Mouse (Mus musculus) brain, embryonic 14.5 days (tissue): ENCODE measurements at regions not wholly inside any gene's neighbourhood (a gene's known extent, or its start where the extent isn't known, plus 50 kb on each side); places are given as distances from the start of the nearest gene placed in this dataset.

Source experiments
- DNase-seq: peaks from one replicate; pipeline ENCODE4 v3.0.0-alpha.2; 2011; ENCODE audit warnings: low read depth
- CTCF ChIP-seq: fragments of 200-500 bp; IDR thresholded peaks from 2 replicates; pipeline ENCODE4 v1.5.1; 2012; ENCODE audit warnings: inconsistent platforms, mild to moderate bottlenecking, moderate library complexity, borderline replicate concordance; ENCODE audit not compliant: insufficient read depth, insufficient read length; ENCODE audit errors: extremely low read depth
- POLR2A ChIP-seq: fragments of 200-500 bp; IDR thresholded peaks from 2 replicates; pipeline ENCODE4 v1.6.1; 2012; ENCODE audit warnings: mild to moderate bottlenecking, inconsistent platforms, borderline replicate concordance; ENCODE audit not compliant: poor library complexity, insufficient read depth, insufficient read length, severe bottlenecking; ENCODE audit errors: extremely low read depth

GRCm38 (mm10) chr12:107539683-107540082, 51.3 kb downstream of the 3110018I06Rik start:
- DNase-seq = no peak
- TF ChIP-seq POLR2A (no peak), CTCF (no peak)

- no peak for DNase-seq
- TF ChIP-seq POLR2A (no peak), CTCF (no peak)
Observed at GRCm38 (mm10) chr12:107541196-107541595, 52.8 kb downstream of the 3110018I06Rik start.

DNA sequence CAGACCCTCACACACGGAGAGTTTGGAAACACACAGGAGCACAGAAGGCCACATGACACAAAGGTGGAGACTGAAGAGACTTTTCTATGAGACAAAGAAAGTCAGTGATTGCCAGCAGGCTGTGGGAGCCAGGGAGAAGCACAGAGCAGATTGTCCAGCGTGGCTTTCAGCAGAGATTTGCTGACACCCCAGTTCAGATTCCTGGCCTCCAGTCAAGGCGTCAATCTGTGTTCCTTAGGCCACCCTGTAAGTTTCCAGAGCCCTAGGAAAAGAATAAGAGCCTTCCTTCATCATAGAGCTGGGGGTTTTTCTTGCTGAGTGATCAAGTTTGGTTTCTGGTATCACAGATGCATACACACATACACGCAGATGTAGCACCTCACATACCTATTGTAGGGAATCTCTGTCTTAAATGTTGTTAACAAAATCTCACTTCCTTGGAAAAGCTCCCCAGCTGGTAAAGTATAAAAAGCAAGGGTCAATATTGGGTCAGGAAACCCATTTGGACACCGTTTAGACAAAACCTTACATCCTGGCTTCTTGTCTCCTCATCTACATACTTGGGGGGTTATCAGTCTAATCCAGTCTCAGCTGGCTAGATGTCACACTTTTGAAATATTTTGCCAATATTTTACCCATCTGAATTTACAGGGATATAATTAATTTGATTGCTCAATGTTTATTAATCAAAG, 58.9 kb downstream of the 3110018I06Rik start:
- peak; percentile 58 for DNase-seq
- TF ChIP-seq POLR2A = no peak
- TF ChIP-seq CTCF = no peak

GRCm38 (mm10) chr12:107547886-107548448, 59.5 kb downstream of the 3110018I06Rik start:
- no peak for TF ChIP-seq POLR2A
- TF ChIP-seq CTCF = no peak
- peak; percentile 77 for DNase-seq

DNA sequence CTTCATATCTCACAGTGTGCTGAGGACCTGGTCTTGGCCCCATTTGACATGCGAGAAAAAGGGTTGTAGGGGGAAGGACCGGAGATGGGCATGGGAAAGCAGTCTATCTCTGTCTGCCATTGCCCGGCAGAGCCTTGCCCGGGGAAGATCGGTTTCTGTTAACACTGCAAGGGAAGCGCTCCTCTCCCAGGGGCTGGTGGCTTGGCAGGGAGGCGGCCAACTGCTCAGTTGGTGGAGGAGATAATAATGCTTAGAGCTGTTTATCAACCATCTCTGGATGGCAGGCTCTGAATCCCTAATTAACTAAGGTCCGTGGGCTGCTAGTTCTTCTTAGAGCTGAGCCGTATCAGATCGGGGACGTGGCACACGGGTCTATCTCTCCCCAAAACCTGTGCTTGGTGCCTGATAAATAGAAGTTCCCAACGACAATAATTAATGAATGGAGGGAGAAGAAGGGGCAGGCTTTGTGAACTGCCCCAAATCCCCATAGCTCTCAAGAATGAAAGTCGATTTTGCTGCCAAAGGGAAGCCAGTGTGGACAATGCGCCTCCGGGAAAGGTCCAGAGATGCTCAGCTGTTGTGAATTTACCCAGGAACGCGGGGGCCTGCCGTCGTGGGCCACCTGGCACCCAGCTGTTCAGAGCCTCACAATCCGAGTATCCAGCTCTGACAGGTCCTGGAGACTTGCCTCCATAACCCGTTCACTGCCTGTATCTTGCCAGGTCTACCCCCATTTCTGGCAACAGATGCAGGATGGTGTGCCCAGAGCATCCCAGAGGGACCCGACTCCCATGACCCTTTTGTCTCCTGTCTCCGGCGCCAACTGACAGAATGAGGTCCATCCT, 61.2 kb downstream of the 3110018I06Rik start:
- DNase-seq = peak; percentile 58
- TF ChIP-seq POLR2A = no peak
- no peak for TF ChIP-seq CTCF

DNA sequence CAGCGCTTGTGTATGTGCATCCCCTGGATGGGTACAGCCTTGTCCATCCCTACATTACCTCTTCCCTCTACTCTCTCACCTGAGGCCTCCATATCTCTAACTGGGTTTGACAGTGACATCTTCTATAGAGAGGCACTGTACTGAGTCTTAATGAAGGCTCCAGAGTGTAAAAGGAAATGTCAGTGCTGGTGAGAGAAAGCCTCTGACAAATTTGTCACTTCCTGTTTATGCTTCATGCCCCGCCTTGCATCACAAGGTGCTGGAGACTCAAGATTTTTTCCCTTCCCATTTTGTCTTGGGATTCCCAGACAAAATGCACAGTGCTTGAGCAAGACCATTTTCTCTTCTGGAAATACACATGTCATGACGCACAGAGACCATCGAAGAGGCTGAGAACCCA, 70.8 kb downstream of the 3110018I06Rik start:
- TF ChIP-seq POLR2A = no peak
- TF ChIP-seq CTCF = no peak
- DNase-seq = no peak

- DNase-seq = no peak
- TF ChIP-seq POLR2A (no peak), CTCF (no peak)
Observed at GRCm38 (mm10) chr12:107560100-107560499, 71.7 kb downstream of the 3110018I06Rik start.

DNA sequence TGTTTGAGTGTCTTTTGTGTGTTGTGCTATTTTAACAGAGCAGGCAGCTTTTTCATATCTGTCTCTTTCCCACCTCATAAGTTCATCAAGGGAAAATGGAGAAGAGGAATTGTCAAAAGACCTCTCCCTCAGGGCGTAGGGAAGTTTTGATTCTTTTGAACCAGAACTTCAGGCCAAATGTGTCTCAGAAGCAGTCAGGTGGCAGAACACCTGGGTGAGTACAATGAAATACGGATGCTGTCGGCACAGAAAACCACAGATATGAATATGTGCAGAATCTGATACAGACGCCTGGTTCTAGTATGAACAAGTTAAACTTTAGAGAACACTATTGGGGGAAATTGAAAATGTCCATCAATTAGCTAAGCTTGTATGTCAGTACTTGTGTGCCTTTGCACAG, 84.2 kb downstream of the 3110018I06Rik start:
- no peak for TF ChIP-seq POLR2A
- TF ChIP-seq CTCF = no peak
- DNase-seq = no peak

DNA sequence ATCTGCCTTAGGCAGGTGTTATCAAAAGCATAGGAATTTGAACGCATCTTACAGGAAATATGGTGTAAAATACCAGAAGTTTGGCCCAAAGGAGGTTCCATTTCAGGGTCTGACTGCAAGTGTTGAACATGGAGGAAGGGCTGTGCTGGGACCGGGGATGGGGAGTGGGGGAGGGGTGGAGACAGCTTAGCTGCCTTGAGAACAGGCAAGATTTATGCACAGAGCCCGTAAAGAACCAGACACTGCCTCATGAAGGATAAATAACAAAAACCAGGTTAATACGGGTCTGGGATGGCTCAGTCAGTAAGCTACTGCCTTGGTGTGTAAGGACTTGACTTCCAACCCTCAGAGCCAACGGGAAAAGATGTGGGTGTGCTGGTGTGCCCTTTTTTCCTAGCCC, 91.1 kb downstream of the 3110018I06Rik start:
- no peak for TF ChIP-seq CTCF
- no peak for TF ChIP-seq POLR2A
- no peak for DNase-seq

GRCm38 (mm10) chr12:107583151-107583720, 94.8 kb downstream of the 3110018I06Rik start:
- no peak for DNase-seq
- TF ChIP-seq CTCF (no peak), POLR2A (no peak)

- TF ChIP-seq CTCF = no peak
- no peak for TF ChIP-seq POLR2A
- peak; percentile 77 for DNase-seq
Observed at GRCm38 (mm10) chr12:107585696-107586225, 97.3 kb downstream of the 3110018I06Rik start.

DNA sequence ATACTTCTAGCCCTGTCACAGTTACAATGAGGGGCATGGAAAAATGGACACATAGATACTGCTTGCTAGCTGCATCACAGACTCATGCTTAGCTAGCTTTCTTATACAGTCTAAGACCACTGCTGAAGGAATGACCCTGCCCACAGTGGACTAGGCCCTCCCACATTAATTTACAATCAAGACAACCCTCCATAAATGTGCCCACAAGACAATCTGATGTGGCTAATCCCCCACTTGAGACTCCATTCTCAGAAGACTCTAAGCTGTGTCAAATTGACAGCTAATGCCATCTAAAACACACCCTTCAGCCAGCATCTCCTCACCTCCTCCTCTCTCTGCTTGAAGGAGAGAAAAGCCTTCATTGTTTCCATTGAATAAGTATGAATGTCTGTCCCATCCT, 107.8 kb downstream of the 3110018I06Rik start:
- TF ChIP-seq POLR2A (no peak), CTCF (no peak)
- DNase-seq = no peak
